Mouse (Mus musculus) hindbrain, embryonic 14.5 days (tissue): Measurements from ENCODE around the gene Abcd1. TPM values are rescaled to one million over a fixed set of nuclear protein-coding genes. Genes with fewer than 3 reads are reported as not detected.

ENCODE experiments used
- ATAC-seq: fragments of 200-750 bp; cut with Nextera tagmentation; 2 replicates; pipeline ENCODE4 v1.8.0; 2017; ENCODE audit warnings: moderate number of reproducible peaks, mild to moderate bottlenecking, moderate TSS enrichment, moderate library complexity; ENCODE audit not compliant: low FRiP score
- DNase-seq: peaks from one replicate; pipeline ENCODE4 v3.0.0-alpha.2; 2015; ENCODE audit warnings: low spot score
- H3K27ac ChIP-seq: fragments of 300-500 bp; sonication (generic); 2 replicates; pipeline ENCODE4 v1.5.1; 2014; ENCODE audit warnings: mild to moderate bottlenecking, moderate library complexity
- H3K27me3 ChIP-seq: fragments of 300-500 bp; sonication (generic); 2 replicates; pipeline ENCODE4 v1.6.1; 2014; ENCODE audit warnings: mild to moderate bottlenecking, low read length, mixed read lengths; ENCODE audit not compliant: control insufficient read depth, insufficient read depth
- H3K36me3 ChIP-seq: fragments of 300-500 bp; sonication (generic); replicated peaks from 2 replicates; pipeline ENCODE4 v1.6.1; 2014; ENCODE audit not compliant: control insufficient read depth, insufficient read depth
- H3K4me1 ChIP-seq: fragments of 300-500 bp; sonication (generic); replicated peaks from 2 replicates; pipeline ENCODE4 v1.6.1; 2014; ENCODE audit warnings: antibody characterized with exemption, low read length, mixed read lengths; ENCODE audit not compliant: control insufficient read depth, insufficient read depth
- H3K4me2 ChIP-seq: fragments of 300-500 bp; sonication (generic); replicated peaks from 2 replicates; pipeline ENCODE4 v1.6.1; 2014; ENCODE audit warnings: mild to moderate bottlenecking, moderate library complexity
- H3K4me3 ChIP-seq: fragments of 300-500 bp; sonication (generic); replicated peaks from 2 replicates; pipeline ENCODE4 v1.5.1; 2014; ENCODE audit warnings: mild to moderate bottlenecking, low read length
- H3K9ac ChIP-seq: fragments of 300-500 bp; sonication (generic); 2 replicates; pipeline ENCODE4 v1.6.1; 2014
- H3K9me3 ChIP-seq: fragments of 300-500 bp; sonication (generic); 2 replicates; pipeline ENCODE4 v1.6.1; 2016; ENCODE audit warnings: low read length; ENCODE audit not compliant: control insufficient read depth
- WGBS: fragments of 180-500 bp; shearing (Covaris S2); extraction: QIAGEN DNeasy Blood & Tissue Kit; methylation state at CpG from one replicate; pipeline ENCODE4 v1.1.7; 2014; 5-methylcytosine and 5-hydroxymethylcytosine counted together
- polyA plus RNA-seq: library from polyadenylated mRNA; unstranded; fragments of >200 nt; fragmentation: Nextera tagmentation; extraction: Ambion mirVana; gene quantifications from 2 replicates; pipeline ENCODE4 v1.2.1, GENCODE M21; 2014

Abcd1 gene
- polyA plus RNA-seq: 8.3 and 10.2 TPM in 2 replicates

GRCm38 (mm10) chrX:73716109-73716661 lies at the start of gene Abcd1, which contains the start of gene Bcap31:
Abcd1 (plus strand) TSS chrX:73716597.
Bcap31 (minus strand) TSS chrX:73716175.
- ATAC-seq (peak; percentile 94), DNase-seq (peak; percentile 87)
- Histone ChIP-seq H3K4me2 (peak within 1 kb of the TSS; percentile 68), H3K9ac (peak within 1 kb of the TSS; percentile 60), H3K4me3 (peak within 1 kb of the TSS; percentile 49), H3K36me3 (no peaks in the 10 kb centered on the region; the same call in 1 of the 2 replicates), H3K4me1 (peaks cover 20% of the 10 kb centered on the region; the same call in 1 of the 2 replicates), H3K9me3 (no peaks in the 10 kb centered on the region), H3K27ac (peak within 1 kb of the TSS; percentile 67), H3K27me3 (no peaks in the 10 kb centered on the region)
- 20% methylated on average over 36 of the region's 45 CpGs for WGBS

GRCm38 (mm10) chrX:73672031-73672431 lies 44.4 kb upstream of the Abcd1 start:
- ATAC-seq (0 out of 2 replicates have a peak, but pooled peaks have one; percentile 42), DNase-seq (peak; percentile 27)
- H3K4me3 ChIP-seq: no peak overlapping the region
- no peak overlapping the region for H3K27ac ChIP-seq
- H3K27me3 ChIP-seq: no peaks in the 10 kb centered on the region
- H3K9ac ChIP-seq: no peak overlapping the region
- no peaks in the 10 kb centered on the region for H3K9me3 ChIP-seq
- no peak overlapping the region for H3K4me2 ChIP-seq
- WGBS: 53% methylated on average over 4 of the region's 4 CpGs
- H3K4me1 ChIP-seq: peaks cover 14% of the 10 kb centered on the region
- peaks cover under 1% of the 10 kb centered on the region; the same call in 1 of the 2 replicates for H3K36me3 ChIP-seq

DNA sequence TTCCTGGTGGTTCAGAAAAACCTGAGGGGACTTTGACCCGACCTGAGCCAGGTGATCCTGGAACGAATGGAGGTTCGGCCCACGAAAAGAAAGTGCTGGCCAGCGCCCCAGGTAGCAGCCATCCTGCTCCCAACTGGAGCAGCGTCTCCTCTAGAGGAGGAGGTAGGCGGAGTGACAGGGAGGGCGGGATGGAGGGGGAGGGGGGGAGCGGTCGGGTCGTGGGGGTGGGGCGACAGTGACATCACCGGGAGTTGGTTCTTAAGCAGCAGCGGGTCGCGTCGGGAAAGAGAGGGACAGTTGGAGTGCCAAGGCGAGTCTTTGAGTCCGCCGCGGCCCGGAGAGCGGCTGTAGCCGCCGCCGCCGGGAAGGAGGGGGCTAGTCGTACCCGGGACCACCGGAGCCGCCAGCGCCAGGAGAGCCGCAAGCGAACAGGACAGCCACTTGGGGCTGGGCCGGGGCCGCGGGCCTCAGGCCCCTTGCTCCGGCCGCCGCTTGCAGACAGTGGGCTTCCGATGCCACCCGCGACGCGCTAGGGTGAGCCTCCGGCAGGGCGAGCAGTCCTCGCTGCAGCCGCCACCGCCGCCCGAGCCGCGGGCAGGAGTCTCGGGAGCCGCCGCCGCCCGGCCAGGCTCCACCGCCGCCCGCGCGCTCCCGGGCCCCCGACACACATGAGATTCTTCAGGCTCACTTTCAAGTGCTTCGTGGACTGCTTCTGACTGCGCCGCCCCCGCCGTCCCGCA lies 43.3 kb upstream of the Abcd1 start, which contains the start of gene Slc6a8:
TSS of gene Slc6a8 (plus strand) at position 272 of the 740 bp plus-strand sequence.
- peak; percentile 64 for DNase-seq
- Histone ChIP-seq H3K27me3 (no peaks in the 10 kb centered on the region), H3K27ac (peak within 1 kb of the TSS; percentile 76), H3K9ac (peak within 1 kb of the TSS; percentile 75), H3K4me3 (peak within 1 kb of the TSS; percentile 62), H3K9me3 (no peaks in the 10 kb centered on the region), H3K36me3 (peaks cover 6% of the 10 kb centered on the region; the same call in 1 of the 2 replicates), H3K4me1 (peaks cover 14% of the 10 kb centered on the region), H3K4me2 (peak within 1 kb of the TSS; percentile 71)
- ATAC-seq: peak; percentile 61
- 14% methylated on average over 51 of the region's 72 CpGs for WGBS

DNA sequence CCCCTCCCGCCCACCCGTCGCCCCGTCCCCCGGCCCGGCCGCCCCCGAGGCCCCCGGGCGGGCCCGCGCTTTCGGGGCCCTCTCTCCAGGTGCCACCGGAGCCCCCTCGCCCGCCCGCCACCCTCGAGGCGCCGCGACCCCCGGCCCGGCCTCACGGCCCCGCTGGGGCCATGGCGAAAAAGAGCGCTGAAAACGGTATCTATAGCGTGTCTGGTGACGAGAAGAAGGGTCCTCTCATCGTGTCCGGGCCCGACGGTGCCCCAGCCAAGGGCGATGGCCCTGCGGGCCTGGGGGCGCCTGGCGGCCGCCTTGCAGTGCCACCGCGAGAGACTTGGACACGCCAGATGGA lies 42.8 kb upstream of the Abcd1 start:
- H3K4me2 ChIP-seq: peak overlapping the region; percentile 71
- 15% methylated on average over 21 of the region's 42 CpGs for WGBS
- peak overlapping the region; percentile 75 for H3K9ac ChIP-seq
- H3K4me1 ChIP-seq: peaks cover 14% of the 10 kb centered on the region
- peaks cover 9% of the 10 kb centered on the region; the same call in 1 of the 2 replicates for H3K36me3 ChIP-seq
- no peak overlapping the region for H3K27ac ChIP-seq
- DNase-seq: no peak
- H3K4me3 ChIP-seq: peak overlapping the region; percentile 62
- ATAC-seq: peak; percentile 21; the same call in 1 of the 2 replicates
- no peaks in the 10 kb centered on the region for H3K27me3 ChIP-seq
- no peaks in the 10 kb centered on the region for H3K9me3 ChIP-seq

GRCm38 (mm10) chrX:73673968-73674661 lies 42.3 kb upstream of the Abcd1 start:
- peak overlapping the region; percentile 75 for H3K9ac ChIP-seq
- DNase-seq (no peak), ATAC-seq (peak; percentile 38)
- H3K36me3 ChIP-seq: peaks cover 14% of the 10 kb centered on the region; the same call in 1 of the 2 replicates
- peak overlapping the region; percentile 62 for H3K4me3 ChIP-seq
- no peaks in the 10 kb centered on the region for H3K9me3 ChIP-seq
- H3K27ac ChIP-seq: peak overlapping the region; percentile 43; the same call in 1 of the 2 replicates
- peak overlapping the region; percentile 71 for H3K4me2 ChIP-seq
- H3K27me3 ChIP-seq: no peaks in the 10 kb centered on the region
- peaks cover 14% of the 10 kb centered on the region for H3K4me1 ChIP-seq
- 31% methylated on average over 18 of the region's 20 CpGs for WGBS

GRCm38 (mm10) chrX:73675231-73675630 lies 41.2 kb upstream of the Abcd1 start:
- H3K9ac ChIP-seq: peak overlapping the region; percentile 75
- WGBS: 82% methylated on average over 2 of the region's 2 CpGs

GRCm38 (mm10) chrX:73676668-73677067 lies 39.7 kb upstream of the Abcd1 start:
- ATAC-seq (no peak), DNase-seq (no peak)
- H3K27me3 ChIP-seq: no peaks in the 10 kb centered on the region
- no peak overlapping the region for H3K4me2 ChIP-seq
- no peak overlapping the region for H3K4me3 ChIP-seq
- 96% methylated on average over 4 of the region's 4 CpGs for WGBS
- H3K9me3 ChIP-seq: no peaks in the 10 kb centered on the region
- no peak overlapping the region for H3K9ac ChIP-seq
- H3K36me3 ChIP-seq: peaks cover 34% of the 10 kb centered on the region
- peaks cover 14% of the 10 kb centered on the region for H3K4me1 ChIP-seq
- no peak overlapping the region for H3K27ac ChIP-seq

More at GRCm38 (mm10) chrX:73675231-73675630, 41.2 kb upstream of the Abcd1 start:
- H3K4me2 ChIP-seq: peak overlapping the region; percentile 71
- no peak overlapping the region for H3K27ac ChIP-seq
- peak overlapping the region; percentile 62 for H3K4me3 ChIP-seq
- no peak for DNase-seq
- no peak for ATAC-seq
- peaks cover 24% of the 10 kb centered on the region for H3K36me3 ChIP-seq
- peaks cover 14% of the 10 kb centered on the region for H3K4me1 ChIP-seq
- H3K9me3 ChIP-seq: no peaks in the 10 kb centered on the region
- H3K27me3 ChIP-seq: no peaks in the 10 kb centered on the region

DNA sequence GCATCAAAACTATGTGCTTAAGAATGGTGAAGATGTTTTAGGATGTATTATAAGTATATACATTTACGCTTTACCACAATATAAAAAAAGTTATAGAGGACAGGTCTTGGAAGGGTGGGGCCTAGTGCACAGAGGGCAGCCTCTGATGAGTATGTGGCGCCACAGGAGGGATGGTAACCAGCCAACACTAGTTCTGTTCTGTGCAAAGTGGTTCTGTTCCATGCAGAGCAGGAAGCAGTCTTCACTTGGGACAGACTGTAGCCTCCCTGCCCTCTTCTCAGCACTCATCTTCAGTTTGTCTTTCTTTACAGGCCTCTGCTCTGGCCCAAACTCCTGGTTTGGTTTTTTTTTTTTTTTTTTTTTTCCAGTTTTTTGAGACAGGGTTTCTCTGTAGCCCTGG lies 32.2 kb upstream of the Abcd1 start:
- no peaks in the 10 kb centered on the region for H3K27me3 ChIP-seq
- H3K36me3 ChIP-seq: peaks cover 59% of the 10 kb centered on the region
- ATAC-seq: no peak

GRCm38 (mm10) chrX:73684978-73685377 lies 31.4 kb upstream of the Abcd1 start:
- no peaks in the 10 kb centered on the region for H3K9me3 ChIP-seq
- DNase-seq (no peak), ATAC-seq (no peak)
- H3K27ac ChIP-seq: no peak overlapping the region
- no peaks in the 10 kb centered on the region for H3K27me3 ChIP-seq
- H3K9ac ChIP-seq: no peak overlapping the region
- no peak overlapping the region for H3K4me2 ChIP-seq
- peaks cover 56% of the 10 kb centered on the region for H3K36me3 ChIP-seq
- no peaks in the 10 kb centered on the region for H3K4me1 ChIP-seq
- H3K4me3 ChIP-seq: no peak overlapping the region

More for the DNA sequence above, 32.2 kb upstream of the Abcd1 start:
- no peak overlapping the region for H3K27ac ChIP-seq
- no peak for DNase-seq
- WGBS: 86% methylated on average over 2 of the region's 2 CpGs
- no peak overlapping the region for H3K4me2 ChIP-seq
- no peak overlapping the region for H3K9ac ChIP-seq
- H3K4me1 ChIP-seq: no peaks in the 10 kb centered on the region
- H3K9me3 ChIP-seq: no peaks in the 10 kb centered on the region
- no peak overlapping the region for H3K4me3 ChIP-seq
